Mouse (Mus musculus) hindbrain, embryonic 15.5 days (tissue): Measurements from ENCODE around the gene Cntnap1. TPM values are rescaled to one million over a fixed set of nuclear protein-coding genes. Genes with fewer than 3 reads are reported as not detected.

Experiments used
- ATAC-seq: fragments of 200-750 bp; cut with Nextera tagmentation; 2 replicates; pipeline ENCODE4 v1.8.0; 2017; ENCODE audit warnings: low read depth, moderate number of reproducible peaks, moderate TSS enrichment; ENCODE audit not compliant: low FRiP score
- H3K27ac ChIP-seq: fragments of 300-500 bp; sonication (generic); replicated peaks from 2 replicates; pipeline ENCODE4 v1.5.1; 2015; ENCODE audit warnings: mild to moderate bottlenecking, inconsistent platforms
- H3K27me3 ChIP-seq: fragments of 300-500 bp; sonication (generic); 2 replicates; pipeline ENCODE4 v1.6.1; 2015; ENCODE audit warnings: control low read depth, inconsistent platforms
- H3K36me3 ChIP-seq: fragments of 300-500 bp; sonication (generic); 2 replicates; pipeline ENCODE4 v1.6.1; 2015; ENCODE audit warnings: control low read depth, inconsistent platforms
- H3K4me1 ChIP-seq: fragments of 300-500 bp; sonication (generic); replicated peaks from 2 replicates; pipeline ENCODE4 v1.6.1; 2015; ENCODE audit warnings: control low read depth, inconsistent platforms
- H3K4me2 ChIP-seq: fragments of 300-500 bp; sonication (generic); 2 replicates; pipeline ENCODE4 v1.6.1; 2015; ENCODE audit warnings: moderate library complexity, mild to moderate bottlenecking, inconsistent platforms
- H3K4me3 ChIP-seq: fragments of 300-500 bp; sonication (generic); 2 replicates; pipeline ENCODE4 v1.5.1; 2015; ENCODE audit warnings: mild to moderate bottlenecking, inconsistent platforms
- H3K9ac ChIP-seq: fragments of 300-500 bp; sonication (generic); 2 replicates; pipeline ENCODE4 v1.6.1; 2015; ENCODE audit warnings: inconsistent platforms
- H3K9me3 ChIP-seq: fragments of 300-500 bp; sonication (generic); 2 replicates; pipeline ENCODE4 v1.6.1; 2016; ENCODE audit warnings: control low read depth, inconsistent platforms
- WGBS: fragments of 180-500 bp; shearing (Covaris S2); methylation state at CpG from one replicate; pipeline ENCODE4 v1.1.7; 2015; 5-methylcytosine and 5-hydroxymethylcytosine counted together
- polyA plus RNA-seq: library from polyadenylated mRNA; unstranded; fragments of >200 nt; fragmentation: Nextera tagmentation; extraction: Ambion mirVana; gene quantifications from 2 replicates; pipeline ENCODE4 v1.2.1, GENCODE M21; 2015

Cntnap1 gene
- polyA plus RNA-seq, 1 experiment from 2014 or later: 8.0 TPM

- H3K9me3 ChIP-seq: no peaks in the 10 kb centered on the region
- no peak overlapping the region for H3K9ac ChIP-seq
- H3K27ac ChIP-seq: no peak overlapping the region
- no peaks in the 10 kb centered on the region for H3K27me3 ChIP-seq
- no peak overlapping the region for H3K4me2 ChIP-seq
- 93% methylated on average over 8 of the region's 8 CpGs for WGBS
- no peak for ATAC-seq
- H3K4me3 ChIP-seq: no peak overlapping the region
- no peaks in the 10 kb centered on the region for H3K36me3 ChIP-seq
- peaks cover 11% of the 10 kb centered on the region for H3K4me1 ChIP-seq
Observed at GRCm38 (mm10) chr11:101221306-101221986, 51.1 kb downstream of the Cntnap1 start.

GRCm38 (mm10) chr11:101224337-101224736, 54.0 kb downstream of the Cntnap1 start:
- 93% methylated on average over 3 of the region's 3 CpGs for WGBS
- ATAC-seq: no peak
- no peaks in the 10 kb centered on the region for H3K36me3 ChIP-seq
- H3K4me1 ChIP-seq: peaks cover 12% of the 10 kb centered on the region
- H3K27ac ChIP-seq: no peak overlapping the region
- H3K4me3 ChIP-seq: no peak overlapping the region
- H3K4me2 ChIP-seq: no peak overlapping the region
- H3K9ac ChIP-seq: no peak overlapping the region
- H3K27me3 ChIP-seq: no peaks in the 10 kb centered on the region
- H3K9me3 ChIP-seq: no peaks in the 10 kb centered on the region

GRCm38 (mm10) chr11:101225331-101226064, 55.2 kb downstream of the Cntnap1 start:
- 20% methylated on average over 25 of the region's 25 CpGs for WGBS
- H3K27me3 ChIP-seq: no peaks in the 10 kb centered on the region

GRCm38 (mm10) chr11:101226065-101226701, 55.9 kb downstream of the Cntnap1 start, which contains the start of gene Ezh1:
TSS of gene Ezh1 (minus strand) at chr11:101226463.
- Histone ChIP-seq H3K27me3 (no peaks in the 10 kb centered on the region), H3K4me2 (peak within 1 kb of the TSS; percentile 73), H3K9me3 (no peaks in the 10 kb centered on the region), H3K4me3 (peak within 1 kb of the TSS; percentile 71), H3K9ac (peak within 1 kb of the TSS; percentile 74), H3K4me1 (peaks cover 23% of the 10 kb centered on the region), H3K36me3 (no peaks in the 10 kb centered on the region), H3K27ac (peak within 1 kb of the TSS; percentile 36)
- ATAC-seq: peak; percentile 95
- under 1% methylated on average over 56 of the region's 56 CpGs for WGBS

More at GRCm38 (mm10) chr11:101225331-101226064, 55.2 kb downstream of the Cntnap1 start:
- Histone ChIP-seq H3K9me3 (no peaks in the 10 kb centered on the region), H3K27ac (peak overlapping the region; percentile 36), H3K4me3 (peak overlapping the region; percentile 71), H3K36me3 (no peaks in the 10 kb centered on the region), H3K4me2 (peak overlapping the region; percentile 73), H3K4me1 (peaks cover 16% of the 10 kb centered on the region), H3K9ac (peak overlapping the region; percentile 74)
- no peak for ATAC-seq

GRCm38 (mm10) chr11:101229361-101229900, 59.1 kb downstream of the Cntnap1 start:
- H3K4me2 ChIP-seq: no peak overlapping the region
- no peak overlapping the region for H3K9ac ChIP-seq
- ATAC-seq: no peak
- no peaks in the 10 kb centered on the region for H3K27me3 ChIP-seq
- no peaks in the 10 kb centered on the region for H3K9me3 ChIP-seq
- peaks cover 29% of the 10 kb centered on the region for H3K4me1 ChIP-seq
- H3K36me3 ChIP-seq: no peaks in the 10 kb centered on the region
- H3K27ac ChIP-seq: peak overlapping the region; percentile 76; the same call in 1 of the 2 replicates
- no peak overlapping the region for H3K4me3 ChIP-seq
- 22% methylated on average over 8 of the region's 8 CpGs for WGBS

GRCm38 (mm10) chr11:101230061-101230511, 59.8 kb downstream of the Cntnap1 start:
- H3K4me2 ChIP-seq: no peak overlapping the region
- H3K9me3 ChIP-seq: no peaks in the 10 kb centered on the region
- H3K4me3 ChIP-seq: no peak overlapping the region
- no peak overlapping the region for H3K9ac ChIP-seq
- peak overlapping the region; percentile 76 for H3K27ac ChIP-seq
- ATAC-seq: no peak
- 24% methylated on average over 2 of the region's 2 CpGs for WGBS
- no peaks in the 10 kb centered on the region for H3K27me3 ChIP-seq
- peaks cover 28% of the 10 kb centered on the region for H3K4me1 ChIP-seq
- no peaks in the 10 kb centered on the region for H3K36me3 ChIP-seq

GRCm38 (mm10) chr11:101230526-101230925, 60.2 kb downstream of the Cntnap1 start:
- no peak for ATAC-seq
- Histone ChIP-seq H3K9me3 (no peaks in the 10 kb centered on the region), H3K4me3 (no peak overlapping the region), H3K27me3 (no peaks in the 10 kb centered on the region), H3K4me1 (peaks cover 23% of the 10 kb centered on the region), H3K27ac (peak overlapping the region; percentile 76), H3K9ac (no peak overlapping the region), H3K4me2 (peak overlapping the region; percentile 37; the same call in 1 of the 2 replicates), H3K36me3 (no peaks in the 10 kb centered on the region)
- WGBS: 11% methylated on average over 5 of the region's 5 CpGs

GRCm38 (mm10) chr11:101230991-101231871, 60.9 kb downstream of the Cntnap1 start:
- WGBS: 14% methylated on average over 18 of the region's 18 CpGs
- H3K9me3 ChIP-seq: no peaks in the 10 kb centered on the region
- no peak overlapping the region for H3K4me3 ChIP-seq
- no peak for ATAC-seq
- peak overlapping the region; percentile 37 for H3K4me2 ChIP-seq
- peaks cover 20% of the 10 kb centered on the region for H3K4me1 ChIP-seq
- no peak overlapping the region for H3K9ac ChIP-seq
- H3K27ac ChIP-seq: peak overlapping the region; percentile 76
- H3K27me3 ChIP-seq: no peaks in the 10 kb centered on the region
- no peaks in the 10 kb centered on the region for H3K36me3 ChIP-seq

- H3K27me3 ChIP-seq: no peaks in the 10 kb centered on the region
- H3K4me1 ChIP-seq: peaks cover 16% of the 10 kb centered on the region
- no peak for ATAC-seq
- peak overlapping the region; percentile 37; the same call in 1 of the 2 replicates for H3K4me2 ChIP-seq
- H3K4me3 ChIP-seq: no peak overlapping the region
- H3K9me3 ChIP-seq: no peaks in the 10 kb centered on the region
- no peaks in the 10 kb centered on the region for H3K36me3 ChIP-seq
- peak overlapping the region; percentile 76 for H3K27ac ChIP-seq
- no peak overlapping the region for H3K9ac ChIP-seq
- 64% methylated on average over 6 of the region's 6 CpGs for WGBS
Observed at GRCm38 (mm10) chr11:101232010-101232839, 61.9 kb downstream of the Cntnap1 start.

- no peak overlapping the region for H3K4me3 ChIP-seq
- H3K4me2 ChIP-seq: no peak overlapping the region
- WGBS: 77% methylated on average over 1 of the region's 1 CpGs
- no peaks in the 10 kb centered on the region for H3K9me3 ChIP-seq
- no peak overlapping the region for H3K27ac ChIP-seq
- H3K36me3 ChIP-seq: no peaks in the 10 kb centered on the region
- ATAC-seq: no peak
- H3K9ac ChIP-seq: no peak overlapping the region
- H3K4me1 ChIP-seq: peaks cover 16% of the 10 kb centered on the region
- H3K27me3 ChIP-seq: no peaks in the 10 kb centered on the region
Observed at GRCm38 (mm10) chr11:101233240-101233639, 62.9 kb downstream of the Cntnap1 start.
